Mouse (Mus musculus): ENCODE measurements around the gene Sbsn.

Gene Sbsn

DNA sequence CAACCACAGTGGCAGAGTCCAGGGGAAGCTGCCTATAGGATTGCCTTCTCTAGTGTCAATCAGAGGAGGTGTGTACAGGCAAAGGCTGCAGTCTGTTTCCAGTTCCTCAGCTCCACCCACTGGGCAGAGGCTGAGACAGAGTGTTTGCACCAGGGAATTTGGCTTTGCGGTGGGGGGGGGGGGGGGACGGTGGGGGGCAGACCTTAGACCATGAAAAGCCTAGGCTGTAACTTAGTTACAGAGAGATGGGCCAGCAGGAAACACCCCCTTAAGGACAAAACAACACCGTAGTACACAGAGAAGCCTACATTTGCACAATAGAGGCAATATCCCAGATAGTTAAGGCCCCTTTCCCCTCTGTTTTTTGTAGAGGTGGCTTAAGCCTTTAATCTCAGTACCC lies 5.7 kb downstream of the Sbsn start:
- no peak for DNase-seq (ENCODE audit: low spot score)

- DNase-seq (ENCODE audit: low spot score) = no peak
These were observed 7.6 kb downstream of the Sbsn start for GRCm38 (mm10) chr7:30758853-30759252.

- DNase-seq (ENCODE audit: low spot score) = no peak
These were observed 10.6 kb downstream of the Sbsn start for GRCm38 (mm10) chr7:30761769-30762352.

- no peak for DNase-seq (ENCODE audit: low spot score)
These were observed 12.2 kb downstream of the Sbsn start, which contains the start of gene Dmkn for GRCm38 (mm10) chr7:30763456-30763855. Gene Dmkn (plus strand): TSS chr7:30763756.

DNA sequence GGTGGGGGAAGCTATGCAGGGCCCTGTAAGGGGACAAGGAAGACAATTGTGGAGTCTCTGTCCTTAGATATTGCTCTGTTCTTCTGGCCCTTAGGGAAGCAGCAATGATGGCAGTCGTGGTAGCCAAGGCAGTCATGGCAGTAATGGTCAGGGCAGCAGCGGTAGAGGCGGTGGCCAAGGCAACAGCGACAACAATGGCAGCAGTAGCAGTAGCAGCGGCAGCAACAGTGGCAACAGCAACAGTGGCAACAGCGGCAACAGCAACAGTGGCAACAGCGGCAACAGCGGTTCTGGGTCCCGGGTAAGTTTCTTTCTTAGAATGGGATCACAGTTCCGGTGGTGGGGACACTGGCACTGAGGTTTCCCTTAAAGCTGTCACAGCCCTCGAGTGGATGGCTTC lies 13.9 kb downstream of the Sbsn start:
- no peak for DNase-seq (ENCODE audit: low spot score)

DNA sequence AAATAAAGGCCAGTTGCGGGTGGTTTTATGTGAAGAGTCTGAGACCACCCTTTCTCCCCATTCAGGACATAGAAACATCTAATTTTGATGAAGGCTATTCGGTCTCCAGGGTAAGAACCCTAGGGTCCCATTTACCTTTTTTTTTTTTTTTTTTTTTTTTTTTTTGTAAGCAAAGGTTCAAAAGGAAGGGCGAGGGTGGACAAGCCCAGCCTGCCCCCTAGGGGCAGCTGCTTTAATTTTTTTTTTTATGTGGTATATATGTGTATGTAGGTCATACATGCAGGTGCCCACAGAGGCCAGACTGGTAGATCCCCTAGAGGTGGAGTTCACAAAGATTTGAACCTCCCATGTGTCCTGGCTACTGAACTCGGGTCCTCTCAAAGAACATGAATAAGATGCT lies 15.1 kb downstream of the Sbsn start:
- DNase-seq (ENCODE audit: low spot score) = no peak

- no peak for DNase-seq (ENCODE audit: low spot score)
These were observed 18.0 kb downstream of the Sbsn start for GRCm38 (mm10) chr7:30769236-30769635.

- DNase-seq (ENCODE audit: low spot score) = no peak
These were observed 24.8 kb downstream of the Sbsn start for GRCm38 (mm10) chr7:30776104-30776503.

DNA sequence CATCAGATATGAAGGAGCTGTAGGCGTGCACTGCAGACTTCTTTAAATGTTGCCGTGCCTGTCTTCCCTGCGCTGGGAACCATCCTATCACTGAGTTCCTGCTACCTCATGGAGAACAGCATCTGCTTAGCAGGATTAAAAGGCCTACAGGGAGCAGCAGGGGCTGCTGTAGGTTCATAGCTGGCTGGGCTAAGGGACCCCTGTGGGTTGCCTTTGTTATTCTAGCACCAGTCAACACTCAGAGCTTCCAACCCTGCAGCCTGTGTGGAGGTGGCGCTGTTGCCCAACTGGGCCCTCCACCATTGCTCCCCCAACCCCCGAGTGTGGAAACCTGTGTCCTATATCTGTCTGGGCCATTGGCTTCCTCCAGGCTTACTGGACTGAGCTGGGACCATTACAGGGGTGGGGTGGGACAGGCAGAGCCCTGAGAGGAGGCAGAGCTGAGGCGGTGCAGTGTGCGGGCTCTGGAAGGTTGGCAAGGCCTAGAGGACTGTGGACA lies 25.9 kb downstream of the Sbsn start:
- no peak for DNase-seq (ENCODE audit: low spot score)

DNA sequence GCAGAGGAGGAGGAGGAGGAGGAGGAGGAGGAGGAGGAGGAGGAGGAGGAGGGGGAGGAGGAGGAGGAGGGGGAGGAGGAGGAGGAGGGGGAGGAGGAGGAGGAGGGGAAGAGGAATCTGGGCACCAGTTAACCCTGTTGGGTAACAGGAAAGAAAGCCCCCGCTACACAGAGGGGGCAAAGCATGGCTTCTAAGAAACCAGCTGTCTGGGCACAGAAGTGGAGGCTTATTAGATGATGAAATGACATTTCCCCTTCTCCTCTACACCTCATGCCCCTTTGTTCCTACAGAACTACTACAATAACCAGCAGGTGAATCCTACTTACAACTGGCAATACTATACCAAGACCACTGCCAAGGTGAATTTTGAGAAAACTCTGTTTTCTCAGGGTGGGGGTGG lies 26.6 kb downstream of the Sbsn start:
- no peak for DNase-seq (ENCODE audit: low spot score)

GRCm38 (mm10) chr7:30781792-30782191 lies 30.5 kb downstream of the Sbsn start:
- no peak for DNase-seq (ENCODE audit: low spot score)

DNA sequence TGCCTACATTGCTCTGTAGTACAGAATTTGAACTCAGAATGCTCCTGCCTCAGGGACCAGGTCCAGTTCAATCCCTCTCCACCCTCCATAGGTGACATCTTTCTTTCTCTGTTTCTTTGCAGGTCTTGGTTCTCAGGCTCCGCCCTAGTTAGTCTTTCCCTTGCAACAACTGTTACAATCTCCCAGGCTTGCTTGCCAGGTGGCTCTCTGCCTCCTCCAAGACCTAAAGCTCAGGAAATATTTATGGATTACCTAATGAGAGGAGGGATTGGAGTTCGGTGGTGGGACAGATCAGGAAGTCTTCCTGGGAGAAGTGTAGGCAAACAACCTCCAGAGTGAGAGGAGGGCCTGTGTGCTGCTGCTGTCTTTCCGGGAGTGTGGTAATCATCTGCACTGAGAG lies 31.4 kb downstream of the Sbsn start:
- no peak for DNase-seq (ENCODE audit: low spot score)

GRCm38 (mm10) chr7:30785154-30785553 lies 33.9 kb downstream of the Sbsn start:
- DNase-seq (ENCODE audit: low spot score) = no peak

GRCm38 (mm10) chr7:30785721-30786546 lies 34.7 kb downstream of the Sbsn start:
- no peak for DNase-seq (ENCODE audit: low spot score)

DNA sequence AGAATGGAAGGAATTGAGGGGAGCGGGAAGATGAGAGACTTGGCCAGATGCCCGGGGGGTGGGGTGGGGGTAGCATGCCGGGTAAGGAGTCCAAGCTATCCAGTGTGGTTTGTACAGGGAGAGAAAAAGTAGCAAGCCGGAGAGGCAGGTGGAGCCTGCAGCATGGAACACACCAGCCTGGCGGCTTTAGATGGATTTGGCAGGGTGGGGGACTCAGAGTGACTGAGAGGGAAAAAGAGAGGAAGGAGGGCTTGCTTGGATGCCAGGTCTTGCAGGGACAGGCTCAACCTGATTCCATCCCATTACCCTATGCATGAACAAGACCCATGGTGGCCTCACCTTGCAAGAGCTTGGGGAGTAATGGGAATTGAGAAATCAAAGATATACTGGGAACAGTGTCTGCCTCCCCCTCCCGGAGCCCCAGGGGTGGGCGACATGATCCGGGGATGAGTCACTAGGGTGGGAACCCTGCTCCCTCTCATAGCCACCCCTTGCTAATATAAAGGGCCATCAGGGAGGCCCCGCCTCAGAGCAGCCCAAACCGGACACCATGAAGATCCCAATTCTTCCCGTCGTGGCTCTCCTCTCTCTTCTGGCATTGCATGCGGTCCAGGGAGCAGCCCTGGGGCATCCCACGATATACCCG lies 36.2 kb downstream of the Sbsn start, which contains the start of gene Krtdap:
Krtdap (plus strand) TSS at position 520 of the 646 bp plus-strand sequence.
- no peak for DNase-seq (ENCODE audit: low spot score)

GRCm38 (mm10) chr7:30790141-30790540 lies 38.9 kb downstream of the Sbsn start:
- DNase-seq (ENCODE audit: low spot score) = no peak

DNA sequence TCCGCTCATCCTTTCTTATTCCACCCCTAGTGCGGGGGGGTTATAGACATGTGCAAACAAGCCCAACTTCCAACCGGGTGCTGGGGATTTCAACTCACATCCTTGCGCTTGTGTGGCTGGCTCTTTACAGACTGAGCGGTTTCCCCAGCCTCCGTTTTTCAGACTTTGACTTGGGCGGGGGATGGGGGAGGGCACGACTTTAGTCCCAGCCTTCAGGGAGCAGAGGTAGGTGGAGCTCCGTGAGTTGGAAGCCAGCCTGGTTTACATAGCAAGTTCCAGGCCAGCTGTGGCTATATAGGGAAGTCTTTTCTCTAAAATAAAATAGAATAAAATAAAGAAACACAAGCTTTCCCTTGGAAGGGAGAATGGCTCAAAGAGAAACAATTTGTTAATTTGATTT lies 40.6 kb downstream of the Sbsn start:
- DNase-seq (ENCODE audit: low spot score) = no peak

DNA sequence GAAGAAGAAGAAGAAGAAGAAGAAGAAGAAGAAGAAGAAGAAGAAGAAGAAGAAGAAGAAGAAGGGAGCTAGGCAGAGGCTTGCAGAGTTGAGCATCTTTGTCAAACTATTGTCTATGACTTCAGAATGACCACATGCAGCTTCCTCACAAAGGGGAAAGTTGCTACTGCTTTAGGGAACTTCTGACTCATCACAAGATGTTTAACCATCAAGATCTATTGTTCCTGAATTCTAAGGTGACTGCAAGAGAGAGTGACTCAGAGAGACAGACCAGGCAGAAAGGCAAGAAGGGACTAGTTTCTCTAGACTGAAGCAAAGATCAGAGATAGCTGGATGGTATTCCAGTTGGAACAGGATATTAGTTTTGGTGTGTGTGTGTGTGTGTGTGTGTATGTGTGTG lies 43.6 kb downstream of the Sbsn start:
- no peak for DNase-seq (ENCODE audit: low spot score)

- DNase-seq (ENCODE audit: low spot score) = no peak
These were observed 45.5 kb downstream of the Sbsn start for GRCm38 (mm10) chr7:30796790-30797189.

- DNase-seq (ENCODE audit: low spot score) = no peak
These were observed 49.4 kb downstream of the Sbsn start for GRCm38 (mm10) chr7:30800653-30801052.

GRCm38 (mm10) chr7:30803256-30803655 lies 52.0 kb downstream of the Sbsn start:
- DNase-seq (ENCODE audit: low spot score) = no peak

GRCm38 (mm10) chr7:30804026-30804715 lies 52.9 kb downstream of the Sbsn start:
- no peak for DNase-seq (ENCODE audit: low spot score)
